Mouse (Mus musculus) forebrain, embryonic 13.5 days (tissue): ENCODE measurements at regions not wholly inside any gene's neighbourhood (a gene's known extent, or its start where the extent isn't known, plus 50 kb on each side); places are given as distances from the start of the nearest gene placed in this dataset.

Source experiments
- ATAC-seq: fragments of 200-750 bp; cut with Nextera tagmentation; 2 replicates; pipeline ENCODE4 v1.8.0; 2017
- H3K27ac ChIP-seq: fragments of 300-500 bp; sonication (generic); 2 replicates; pipeline ENCODE4 v1.5.1; 2015; ENCODE audit warnings: inconsistent platforms, mild to moderate bottlenecking, moderate library complexity
- H3K27me3 ChIP-seq: fragments of 300-500 bp; sonication (generic); 2 replicates; pipeline ENCODE4 v1.6.1; 2015; ENCODE audit warnings: mild to moderate bottlenecking, inconsistent platforms
- H3K36me3 ChIP-seq: fragments of 300-500 bp; sonication (generic); 2 replicates; pipeline ENCODE4 v1.6.1; 2015; ENCODE audit warnings: mild to moderate bottlenecking, inconsistent platforms; ENCODE audit not compliant: poor library complexity, severe bottlenecking
- H3K4me1 ChIP-seq: fragments of 300-500 bp; sonication (generic); 2 replicates; pipeline ENCODE4 v1.6.1; 2015; ENCODE audit warnings: inconsistent platforms
- H3K4me2 ChIP-seq: fragments of 300-500 bp; sonication (generic); 2 replicates; pipeline ENCODE4 v1.6.1; 2015; ENCODE audit warnings: inconsistent platforms, mild to moderate bottlenecking, moderate library complexity
- H3K4me3 ChIP-seq: fragments of 300-500 bp; sonication (generic); 2 replicates; pipeline ENCODE4 v1.5.1; 2015; ENCODE audit warnings: mild to moderate bottlenecking, inconsistent platforms
- H3K9ac ChIP-seq: fragments of 300-500 bp; sonication (generic); 2 replicates; pipeline ENCODE4 v1.6.1; 2015; ENCODE audit warnings: mild to moderate bottlenecking, inconsistent platforms
- H3K9me3 ChIP-seq: fragments of 300-500 bp; sonication (generic); replicated peaks from 2 replicates; pipeline ENCODE4 v1.6.1; 2016; ENCODE audit warnings: inconsistent platforms
- WGBS: fragments of 180-500 bp; shearing (Covaris S2); methylation state at CpG from one replicate; pipeline ENCODE4 v1.1.7; 2015; 5-methylcytosine and 5-hydroxymethylcytosine counted together

DNA sequence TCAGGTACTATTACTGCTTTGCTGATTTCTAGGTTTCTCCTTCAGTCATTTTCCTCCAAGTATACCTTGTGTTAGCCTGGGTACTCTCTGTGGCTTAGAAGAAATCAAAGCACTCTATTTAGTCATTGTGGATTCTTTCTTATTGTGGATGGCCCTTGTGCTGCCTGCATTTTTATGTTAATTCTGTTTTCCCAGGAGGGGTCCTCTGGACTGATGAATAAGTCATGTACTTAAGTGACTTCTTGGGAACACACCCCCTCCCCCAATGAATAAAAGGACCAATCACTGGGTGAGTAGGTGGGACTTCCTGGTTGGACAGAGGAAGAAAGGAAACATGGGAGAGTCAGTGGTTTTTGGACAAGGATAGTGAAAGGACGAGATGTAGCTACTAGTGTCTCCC lies 128.1 kb upstream of the Cntn4 start:
- Histone ChIP-seq H3K4me1 (no peaks in the 10 kb centered on the region), H3K4me3 (no peak overlapping the region), H3K36me3 (no peaks in the 10 kb centered on the region), H3K27me3 (no peaks in the 10 kb centered on the region), H3K9me3 (no peaks in the 10 kb centered on the region), H3K27ac (no peak overlapping the region), H3K4me2 (no peak overlapping the region), H3K9ac (no peak overlapping the region)
- WGBS, result 89% methylated on average over 1 of the region's 1 CpGs
- ATAC-seq, result no peak

DNA sequence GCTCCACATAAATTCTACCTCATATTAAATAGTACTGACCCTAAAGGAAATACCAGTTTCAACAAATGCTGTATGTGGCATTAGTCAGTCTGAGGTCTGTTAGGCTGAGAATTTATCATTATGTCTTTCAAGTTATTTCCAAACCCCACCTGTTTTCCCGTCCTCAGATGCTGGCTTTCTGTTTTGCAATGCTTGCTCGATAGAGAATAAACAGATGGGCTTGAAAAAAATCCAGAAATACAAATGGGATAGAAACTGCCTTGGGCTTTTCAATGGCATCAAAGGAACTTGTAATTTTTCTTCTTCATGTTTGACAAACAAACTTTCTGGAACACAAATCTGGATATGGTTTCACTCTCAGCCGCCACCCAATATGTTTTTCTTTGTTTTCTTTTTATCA lies 109.2 kb upstream of the Cntn4 start:
- Histone ChIP-seq H3K27me3 (no peaks in the 10 kb centered on the region), H3K36me3 (no peaks in the 10 kb centered on the region), H3K9ac (no peak overlapping the region), H3K4me1 (no peaks in the 10 kb centered on the region), H3K4me3 (no peak overlapping the region), H3K4me2 (no peak overlapping the region), H3K27ac (no peak overlapping the region), H3K9me3 (no peaks in the 10 kb centered on the region)
- WGBS, result 81% methylated on average over 3 of the region's 3 CpGs
- ATAC-seq, result no peak

DNA sequence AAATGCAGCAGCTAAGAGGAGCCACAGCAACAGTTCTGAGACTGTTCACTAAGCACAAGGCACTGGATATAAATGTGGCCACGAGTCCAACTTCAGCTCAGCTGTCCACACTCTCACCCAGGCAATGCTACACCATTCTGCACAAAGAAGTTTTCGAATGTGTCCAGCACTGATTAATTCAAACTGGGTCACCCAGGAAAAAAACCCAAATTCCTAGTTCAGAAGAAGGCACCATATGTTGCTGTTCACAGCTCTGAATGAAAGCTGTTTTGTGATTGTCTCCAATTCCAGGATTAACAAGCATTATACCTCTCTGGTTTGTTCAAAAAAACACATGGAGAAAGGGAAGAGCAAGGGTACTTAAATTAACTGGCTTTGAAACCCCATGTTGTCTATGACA lies 108.4 kb upstream of the Cntn4 start:
- H3K27me3 ChIP-seq, result no peaks in the 10 kb centered on the region
- H3K9ac ChIP-seq, result no peak overlapping the region
- 60% methylated on average over 2 of the region's 2 CpGs for WGBS
- H3K4me1 ChIP-seq, result no peaks in the 10 kb centered on the region
- ATAC-seq, result peak; percentile 27; the same call in 1 of the 2 replicates
- no peak overlapping the region for H3K4me3 ChIP-seq
- H3K4me2 ChIP-seq, result no peak overlapping the region
- no peaks in the 10 kb centered on the region for H3K9me3 ChIP-seq
- H3K36me3 ChIP-seq, result no peaks in the 10 kb centered on the region
- H3K27ac ChIP-seq, result no peak overlapping the region

DNA sequence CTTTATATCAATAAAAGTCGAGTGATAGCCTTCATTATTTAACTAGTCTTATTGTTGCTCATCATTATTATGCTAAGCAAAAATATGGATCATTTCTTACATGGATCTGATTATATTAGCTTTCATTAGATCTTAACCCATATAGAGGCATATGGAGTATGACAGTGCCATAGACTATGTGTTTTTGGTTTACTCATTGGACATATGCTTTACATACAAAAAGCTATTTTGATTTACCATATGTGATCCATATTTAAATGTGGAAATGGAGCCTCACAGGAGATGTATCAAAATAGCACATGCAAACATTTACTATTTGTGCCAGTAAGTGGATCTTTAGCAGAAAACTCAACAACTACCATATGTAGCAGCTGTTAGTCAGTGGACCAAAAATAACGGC lies 73.2 kb upstream of the Cntn4 start:
- ATAC-seq, result peak; percentile 19; the same call in 1 of the 2 replicates
- Histone ChIP-seq H3K27ac (no peak overlapping the region), H3K9me3 (no peaks in the 10 kb centered on the region), H3K4me2 (no peak overlapping the region), H3K4me1 (no peaks in the 10 kb centered on the region), H3K4me3 (no peak overlapping the region), H3K9ac (no peak overlapping the region), H3K36me3 (no peaks in the 10 kb centered on the region), H3K27me3 (no peaks in the 10 kb centered on the region)
- WGBS, result 60% methylated on average over 2 of the region's 2 CpGs
